In genomic region chr10:81366477-81367206, GRCm38 (mm10) we compare ENCODE assay signal across 12 mouse cellular contexts. TPM values are rescaled to one million over a fixed set of nuclear protein-coding genes. Genes with fewer than 3 reads are reported as not detected.
DNase-seq lines count a peak whose midpoint lies in the region; ATAC-seq lines count a peak whose summit lies in the region.
"Had no signal": no experiment of that assay in that cellular context is flagged by ENCODE, and none has a peak within 500 bp of the region (broad histone marks: within the 10 kb centered on the region; RNA-seq: fewer than 3 reads in every experiment).

No protein-coding gene starts in this region.

- no peak overlapping the region for H3K4me2 ChIP-seq in forebrain, embryonic 15.5 days (replicated peaks)
- H3K4me2 ChIP-seq in liver, embryonic 11.5 days = no peak overlapping the region
- no peak overlapping the region for H3K4me2 ChIP-seq in liver, embryonic 16.5 days (ENCODE audit: low read depth, low read length)
- H3K4me2 ChIP-seq: embryonic facial prominence, embryonic 13.5 days had no signal

- H3K4me1 ChIP-seq in forebrain, embryonic 10.5 days = peaks cover 67% of the 10 kb centered on the region
- peaks cover 19% of the 10 kb centered on the region for H3K4me1 ChIP-seq in forebrain, embryonic 15.5 days
- peaks cover 39% of the 10 kb centered on the region for H3K4me1 ChIP-seq in liver, embryonic 11.5 days (replicated peaks; ENCODE audit: control insufficient read depth, insufficient read depth, low read length)
- H3K4me1 ChIP-seq in liver, embryonic 16.5 days (ENCODE audit: control insufficient read depth, low read depth, low read length) = peaks cover 56% of the 10 kb centered on the region

- DNase-seq in forebrain, embryonic 10.5 days (ENCODE audit: extremely low spot score, low spot score) = no peak
- no peak for DNase-seq in liver, embryonic 11.5 days (ENCODE audit: low spot score)
- DNase-seq in liver = no peak
- no peak for DNase-seq in cerebellum, postnatal 36 days
- no peak for DNase-seq in right cerebral cortex, postnatal 14 days
- DNase-seq: adrenal gland, postnatal 14 days; cerebellum, adult 2 months; kidney, postnatal 14 days had no signal

- H3K27ac ChIP-seq in forebrain, embryonic 10.5 days = peak overlapping the region; percentile 60
- no peak overlapping the region for H3K27ac ChIP-seq in forebrain, embryonic 15.5 days (replicated peaks)
- H3K27ac ChIP-seq in liver, embryonic 11.5 days (ENCODE audit: low read depth, low read length) = 0 out of 2 replicates have a peak overlapping the region, but pooled peaks have one; percentile 35
- peak overlapping the region; percentile 78 for H3K27ac ChIP-seq in liver, embryonic 16.5 days (ENCODE audit: low read length)
- H3K27ac ChIP-seq: embryonic facial prominence, embryonic 13.5 days had no signal

- no peaks in the 10 kb centered on the region for H3K9me3 ChIP-seq in forebrain, embryonic 10.5 days
- H3K9me3 ChIP-seq in forebrain, embryonic 15.5 days = no peaks in the 10 kb centered on the region
- H3K9me3 ChIP-seq in liver, embryonic 11.5 days (ENCODE audit: control insufficient read depth, low read length) = no peaks in the 10 kb centered on the region
- no peaks in the 10 kb centered on the region for H3K9me3 ChIP-seq in liver, embryonic 16.5 days (replicated peaks; ENCODE audit: control insufficient read depth, low read length)
- H3K9me3 ChIP-seq: embryonic facial prominence, embryonic 13.5 days had no signal

- H3K9ac ChIP-seq in forebrain, embryonic 15.5 days (replicated peaks) = no peak overlapping the region
- H3K9ac ChIP-seq in liver, embryonic 11.5 days (ENCODE audit: low read depth, low read length) = no peak overlapping the region
- no peak overlapping the region for H3K9ac ChIP-seq in liver, embryonic 16.5 days (ENCODE audit: low read depth, low read length)
- H3K9ac ChIP-seq: embryonic facial prominence, embryonic 13.5 days had no signal

- 86% methylated on average over 6 of the region's 6 CpGs for WGBS in forebrain, embryonic 10.5 days
- WGBS in forebrain, embryonic 15.5 days = 81% methylated on average over 6 of the region's 6 CpGs
- 73% methylated on average over 6 of the region's 6 CpGs for WGBS in liver, embryonic 11.5 days
- 62% methylated on average over 6 of the region's 6 CpGs for whole genome bisulfite sequencing in liver, embryonic 16.5 days (ENCODE audit: insufficient replicate concordance)

- H3K4me3 ChIP-seq in forebrain, embryonic 10.5 days = 0 out of 2 replicates have a peak overlapping the region, but pooled peaks have one; percentile 49
- no peak overlapping the region for H3K4me3 ChIP-seq in forebrain, embryonic 15.5 days
- H3K4me3 ChIP-seq in liver, embryonic 11.5 days (ENCODE audit: low read depth, low read length) = no peak overlapping the region
- H3K4me3 ChIP-seq in liver, embryonic 16.5 days (ENCODE audit: low read depth, low read length) = no peak overlapping the region
- H3K4me3 ChIP-seq: embryonic facial prominence, embryonic 13.5 days had no signal

- peaks cover 70% of the 10 kb centered on the region for H3K36me3 ChIP-seq in forebrain, embryonic 10.5 days (replicated peaks)
- H3K36me3 ChIP-seq in forebrain, embryonic 15.5 days = peaks cover 52% of the 10 kb centered on the region
- peaks cover 54% of the 10 kb centered on the region for H3K36me3 ChIP-seq in liver, embryonic 11.5 days (ENCODE audit: control insufficient read depth, insufficient read depth, low read length)
- H3K36me3 ChIP-seq in liver, embryonic 16.5 days (ENCODE audit: control insufficient read depth, insufficient read depth) = peaks cover 62% of the 10 kb centered on the region

- peaks cover 35% of the 10 kb centered on the region for H3K27me3 ChIP-seq in forebrain, embryonic 10.5 days (ENCODE audit: poor library complexity, severe bottlenecking)
- H3K27me3 ChIP-seq in forebrain, embryonic 15.5 days = peaks cover 22% of the 10 kb centered on the region
- no peaks in the 10 kb centered on the region for H3K27me3 ChIP-seq in liver, embryonic 11.5 days (replicated peaks; ENCODE audit: control insufficient read depth, insufficient read depth, low read length)
- H3K27me3 ChIP-seq in liver, embryonic 16.5 days (ENCODE audit: control insufficient read depth, insufficient read depth, low read depth, low read length) = no peaks in the 10 kb centered on the region

- ATAC-seq in forebrain, embryonic 15.5 days (replicated peaks) = no peak
- ATAC-seq in liver, embryonic 11.5 days (replicated peaks; ENCODE audit: low FRiP score) = peak; percentile 4; the same call in 1 of the 2 replicates
- 0 out of 2 replicates have a peak, but pooled peaks have one; percentile 0 for ATAC-seq in erythroblast, adult 5-6 weeks (replicated peaks; ENCODE audit: low FRiP score, poor library complexity, severe bottlenecking)
- peak; percentile 1; the same call in 1 of the 2 replicates for ATAC-seq in liver, embryonic 16.5 days (ENCODE audit: low read depth)

RNA-seq across cellular contexts. Expression of gene 4930404N11Rik, which starts 1.0 kb away (rescaled TPM):
- 0.35 and 0.52 TPM in 2 replicates for polyA plus RNA-seq in forebrain, embryonic 10.5 days (2016; fragmentation: Nextera tagmentation; extraction: Ambion mirVana)
- 0.73 and 1.3 TPM in 2 replicates for polyA plus RNA-seq in forebrain, embryonic 15.5 days (2015; fragmentation: Nextera tagmentation; extraction: Ambion mirVana)
- 0.64 and 0.68 TPM in 2 replicates for polyA plus RNA-seq in liver, embryonic 11.5 days (2014; fragmentation: Nextera tagmentation; extraction: Ambion mirVana)
- 15.6 and 27.0 TPM in 2 replicates for total RNA-seq in erythroblast, adult 5-6 weeks (2015; ENCODE audit: low replicate concordance)
- 35.7 and 41.5 TPM in 2 replicates for total RNA-seq in erythroblast, adult 5-6 weeks (2017; ENCODE audit: low replicate concordance)
- 1.9 and 2.5 TPM in 2 replicates for polyA plus RNA-seq in liver, embryonic 16.5 days (2015; fragmentation: Nextera tagmentation; extraction: Ambion mirVana)

RNA-seq across cellular contexts. Expression of gene Mfsd12, which starts 9.4 kb away (rescaled TPM):
- 6.7 and 7.5 TPM in 2 replicates for polyA plus RNA-seq in forebrain, embryonic 10.5 days (2016; fragmentation: Nextera tagmentation; extraction: Ambion mirVana)
- 11.2 and 11.9 TPM in 2 replicates for polyA plus RNA-seq in forebrain, embryonic 15.5 days (2015; fragmentation: Nextera tagmentation; extraction: Ambion mirVana)
- 11.2 TPM in 2 replicates for polyA plus RNA-seq in liver, embryonic 11.5 days (2014; fragmentation: Nextera tagmentation; extraction: Ambion mirVana)
- 1.9 and 2.5 TPM in 2 replicates for total RNA-seq in erythroblast, adult 5-6 weeks (2015; ENCODE audit: low replicate concordance)
- total RNA-seq in erythroblast, adult 5-6 weeks (2017; ENCODE audit: low replicate concordance) = 8.7 and 10.6 TPM in 2 replicates
- polyA plus RNA-seq in liver, embryonic 16.5 days (2015; fragmentation: Nextera tagmentation; extraction: Ambion mirVana) = 9.2 and 11.9 TPM in 2 replicates

RNA-seq across cellular contexts. Expression of gene Fzr1, which starts 11.7 kb away (rescaled TPM):
- 135 and 139 TPM in 2 replicates for polyA plus RNA-seq in forebrain, embryonic 10.5 days (2016; fragmentation: Nextera tagmentation; extraction: Ambion mirVana)
- 133 and 135 TPM in 2 replicates for polyA plus RNA-seq in forebrain, embryonic 15.5 days (2015; fragmentation: Nextera tagmentation; extraction: Ambion mirVana)
- 74.0 and 75.9 TPM in 2 replicates for polyA plus RNA-seq in liver, embryonic 11.5 days (2014; fragmentation: Nextera tagmentation; extraction: Ambion mirVana)
- 286 and 325 TPM in 2 replicates for total RNA-seq in erythroblast, adult 5-6 weeks (2015; ENCODE audit: low replicate concordance)
- 463 and 486 TPM in 2 replicates for total RNA-seq in erythroblast, adult 5-6 weeks (2017; ENCODE audit: low replicate concordance)
- polyA plus RNA-seq in liver, embryonic 16.5 days (2015; fragmentation: Nextera tagmentation; extraction: Ambion mirVana) = 128 and 138 TPM in 2 replicates

RNA-seq across cellular contexts. Expression of gene Hmg20b, which starts 16.4 kb away (rescaled TPM):
- polyA plus RNA-seq in forebrain, embryonic 10.5 days (2016; fragmentation: Nextera tagmentation; extraction: Ambion mirVana) = 101 and 108 TPM in 2 replicates
- polyA plus RNA-seq in forebrain, embryonic 15.5 days (2015; fragmentation: Nextera tagmentation; extraction: Ambion mirVana) = 41.4 and 43.3 TPM in 2 replicates
- polyA plus RNA-seq in liver, embryonic 11.5 days (2014; fragmentation: Nextera tagmentation; extraction: Ambion mirVana) = 68.6 and 69.2 TPM in 2 replicates
- 9.2 and 14.6 TPM in 2 replicates for total RNA-seq in erythroblast, adult 5-6 weeks (2015; ENCODE audit: low replicate concordance)
- 14.1 and 30.2 TPM in 2 replicates for total RNA-seq in erythroblast, adult 5-6 weeks (2017; ENCODE audit: low replicate concordance)
- polyA plus RNA-seq in liver, embryonic 16.5 days (2015; fragmentation: Nextera tagmentation; extraction: Ambion mirVana) = 19.8 and 22.5 TPM in 2 replicates

RNA-seq across cellular contexts. Expression of gene Dohh, which starts 17.6 kb away (rescaled TPM):
- polyA plus RNA-seq in forebrain, embryonic 10.5 days (2016; fragmentation: Nextera tagmentation; extraction: Ambion mirVana) = 96.8 and 97.9 TPM in 2 replicates
- polyA plus RNA-seq in forebrain, embryonic 15.5 days (2015; fragmentation: Nextera tagmentation; extraction: Ambion mirVana) = 88.2 and 89.0 TPM in 2 replicates
- 97.4 and 99.3 TPM in 2 replicates for polyA plus RNA-seq in liver, embryonic 11.5 days (2014; fragmentation: Nextera tagmentation; extraction: Ambion mirVana)
- total RNA-seq in erythroblast, adult 5-6 weeks (2015; ENCODE audit: low replicate concordance) = 10.4 and 11.7 TPM in 2 replicates
- 32.5 and 33.7 TPM in 2 replicates for total RNA-seq in erythroblast, adult 5-6 weeks (2017; ENCODE audit: low replicate concordance)
- polyA plus RNA-seq in liver, embryonic 16.5 days (2015; fragmentation: Nextera tagmentation; extraction: Ambion mirVana) = 46.3 and 48.3 TPM in 2 replicates
